Mouse (Mus musculus) Patski (cell line): ENCODE results near the gene Slco3a1. TPM values are rescaled to one million over a fixed set of nuclear protein-coding genes. Genes with fewer than 3 reads are reported as not detected.

Source experiments
- ATAC-seq: fragments of 100-300 bp; one replicate; pipeline ENCODE4 v1.8.0; 2021
- CTCF ChIA-PET: fragments of 350-600 bp; sonication (Branson Sonifier 250); formaldehyde crosslinking; loops from one replicate; lab custom pipeline; 2022; ENCODE audit warnings: inconsistent platforms; lab: Charles Lee
- POLR2A ChIA-PET: fragments of 350-600 bp; sonication (Branson Sonifier 250); formaldehyde crosslinking; loops from one replicate; lab custom pipeline; 2022; ENCODE audit warnings: antibody characterized with exemption, inconsistent platforms; lab: Charles Lee
- DNase-seq: peaks from one replicate; pipeline ENCODE4 v3.0.0-alpha.2; 2011; ENCODE audit warnings: low read depth, low spot score
- H3K27me3 ChIP-seq: fragments of 371-371 bp; one replicate; pipeline ENCODE4 v1.5.1; 2021
- CTCF ChIP-seq: fragments of 100-300 bp; IDR thresholded peaks from one replicate; pipeline ENCODE4 v1.5.1; 2021
- in situ Hi-C: fragments of 300-500 bp; cut with MboI; formaldehyde crosslinking; loops from 3 replicates; pipeline ENCODE4 v1.11.1; 2018; ENCODE audit warnings: low pct_unique_long_range_greater_than_20kb, mixed read lengths
- polyA plus RNA-seq: library from polyadenylated mRNA; unstranded; gene quantifications from one replicate; pipeline ENCODE4 v1.2.3, GENCODE M21; 2021

Gene Slco3a1
- polyA plus RNA-seq, 1 experiment from 2014 or later = 25.3 TPM

DNA sequence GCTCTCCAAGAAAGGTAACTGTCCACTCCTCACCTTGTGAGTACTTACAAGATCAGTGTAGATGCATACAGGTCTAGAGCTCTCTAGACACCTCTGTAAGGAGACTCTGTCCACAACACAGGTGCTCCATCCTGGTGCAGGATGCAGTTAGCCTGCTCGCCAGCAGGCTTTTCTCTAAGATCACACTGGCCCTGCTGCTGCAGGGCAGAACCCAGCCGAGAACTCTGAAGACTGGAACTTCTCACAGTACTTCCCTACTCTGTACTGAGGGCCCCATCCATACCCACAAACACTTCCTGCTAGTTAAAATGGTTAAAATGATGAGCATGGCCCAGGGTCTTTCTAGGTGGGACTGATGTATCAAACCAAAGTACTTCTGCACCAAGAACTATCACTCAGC, 24.7 kb downstream of the Slco3a1 start:
- DNase-seq (no peak), ATAC-seq (no peak)
- POLR2A ChIA-PET = no interaction called here
- no peak for TF ChIP-seq CTCF
- in situ Hi-C loops = no loop called here
- CTCF ChIA-PET = no interaction called here
- no peaks in the 10 kb centered on the region for H3K27me3 ChIP-seq

DNA sequence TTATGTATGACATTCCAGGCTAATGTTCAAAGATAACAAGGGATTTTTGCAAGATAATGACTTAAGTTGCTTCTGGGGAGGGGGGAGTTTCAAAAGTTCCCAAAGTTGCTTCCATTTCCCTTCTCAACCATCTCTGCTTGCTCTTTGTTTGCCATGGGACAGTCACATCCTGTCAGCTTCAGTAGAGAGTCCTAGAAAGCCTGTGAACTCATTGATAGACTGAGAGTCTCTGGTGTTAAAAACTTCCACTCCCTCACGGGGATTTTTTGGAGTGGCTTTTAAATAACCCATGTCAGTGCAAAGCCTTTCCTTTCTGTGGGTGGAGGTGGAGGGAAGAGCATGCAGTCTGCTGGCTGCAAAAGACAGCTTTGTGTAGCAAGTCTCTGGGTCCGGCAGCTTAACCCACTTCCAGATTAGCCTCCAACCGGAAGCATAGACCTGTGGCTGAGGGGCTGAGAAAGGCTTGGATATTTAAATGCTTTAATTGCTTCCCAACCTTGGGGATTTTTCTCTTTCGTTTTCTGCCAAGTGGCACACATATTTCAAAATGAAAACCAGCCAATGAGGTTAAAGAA, 25.3 kb downstream of the Slco3a1 start:
- no peak for TF ChIP-seq CTCF
- DNase-seq (no peak), ATAC-seq (no peak)
- ChIA-PET POLR2A (no interaction called here), CTCF (no interaction called here)
- no peaks in the 10 kb centered on the region for H3K27me3 ChIP-seq
- in situ Hi-C loops = no loop called here

- in situ Hi-C loops = no loop called here
- ATAC-seq = no peak
- ChIA-PET CTCF (interaction anchor here (2.7 kb wide), 1 partner anchor 11 kb away, joined by 8 read pairs; no protein-coding TSS in a partner anchor), POLR2A (no interaction called here)
- no peak for DNase-seq
- no peak for TF ChIP-seq CTCF
- H3K27me3 ChIP-seq = no peaks in the 10 kb centered on the region
These were observed 26.4 kb downstream of the Slco3a1 start for GRCm38 (mm10) chr7:74528182-74528581.

GRCm38 (mm10) chr7:74527689-74528088, 26.9 kb downstream of the Slco3a1 start:
- no peak for TF ChIP-seq CTCF
- ATAC-seq = no peak
- in situ Hi-C loops = no loop called here
- no peaks in the 10 kb centered on the region for H3K27me3 ChIP-seq
- DNase-seq = peak; percentile 13
- ChIA-PET POLR2A (no interaction called here), CTCF (interaction anchor here (0.7 to 2.7 kb wide), 2 partner anchors 8 to 10 kb away, joined by 3 to 8 read pairs; no protein-coding TSS in a partner anchor)

- in situ Hi-C loops = no loop called here
- ATAC-seq (no peak), DNase-seq (no peak)
- H3K27me3 ChIP-seq = no peaks in the 10 kb centered on the region
- CTCF ChIA-PET = interaction anchor here (2.7 kb wide), 1 partner anchor 8 kb away, joined by 8 read pairs; no protein-coding TSS in a partner anchor
- no peak for TF ChIP-seq CTCF
- POLR2A ChIA-PET = no interaction called here
These were observed 28.6 kb downstream of the Slco3a1 start for GRCm38 (mm10) chr7:74526030-74526429.

GRCm38 (mm10) chr7:74525586-74525985, 29.0 kb downstream of the Slco3a1 start:
- in situ Hi-C loops = no loop called here
- ATAC-seq (no peak), DNase-seq (no peak)
- ChIA-PET CTCF (interaction anchor here (2.7 kb wide), 1 partner anchor 8 kb away, joined by 8 read pairs; no protein-coding TSS in a partner anchor), POLR2A (no interaction called here)
- TF ChIP-seq CTCF = no peak
- H3K27me3 ChIP-seq = no peaks in the 10 kb centered on the region

- TF ChIP-seq CTCF = no peak
- CTCF ChIA-PET = interaction anchor here (1.2 kb wide), 1 partner anchor 24 kb away, joined by 3 read pairs; no protein-coding TSS in a partner anchor
- POLR2A ChIA-PET = no interaction called here
- no peak for ATAC-seq
- no peaks in the 10 kb centered on the region for H3K27me3 ChIP-seq
- in situ Hi-C loops = no loop called here
- DNase-seq = peak; percentile 22
These were observed 30.2 kb downstream of the Slco3a1 start for GRCm38 (mm10) chr7:74524188-74524971.

GRCm38 (mm10) chr7:74523086-74523485, 31.5 kb downstream of the Slco3a1 start:
- ATAC-seq (no peak), DNase-seq (no peak)
- ChIA-PET POLR2A (no interaction called here), CTCF (no interaction called here)
- in situ Hi-C loops = no loop called here
- no peaks in the 10 kb centered on the region for H3K27me3 ChIP-seq
- no peak for TF ChIP-seq CTCF

DNA sequence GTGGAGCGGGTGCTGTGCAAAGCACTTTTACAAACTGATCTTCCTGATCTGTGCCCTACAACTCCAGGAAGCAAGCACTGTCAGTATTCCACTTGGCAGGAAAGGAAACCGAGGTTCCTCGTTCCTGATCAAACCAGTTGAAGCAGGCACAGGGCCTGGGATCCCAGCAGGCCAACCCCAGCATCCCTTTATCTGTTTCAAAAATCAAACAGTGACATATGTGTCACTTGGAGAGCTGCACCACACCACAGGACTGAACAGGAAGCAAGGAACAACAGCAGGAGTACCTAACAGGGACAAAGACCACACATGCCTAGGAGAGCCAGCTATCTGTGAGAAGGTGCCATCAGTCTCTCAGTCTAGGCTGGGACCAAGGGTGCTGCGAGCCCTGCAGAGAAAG, 32.3 kb downstream of the Slco3a1 start:
- POLR2A ChIA-PET = no interaction called here
- in situ Hi-C loops = no loop called here
- ATAC-seq (no peak), DNase-seq (no peak)
- CTCF ChIA-PET = no interaction called here
- H3K27me3 ChIP-seq = no peaks in the 10 kb centered on the region
- no peak for TF ChIP-seq CTCF

DNA sequence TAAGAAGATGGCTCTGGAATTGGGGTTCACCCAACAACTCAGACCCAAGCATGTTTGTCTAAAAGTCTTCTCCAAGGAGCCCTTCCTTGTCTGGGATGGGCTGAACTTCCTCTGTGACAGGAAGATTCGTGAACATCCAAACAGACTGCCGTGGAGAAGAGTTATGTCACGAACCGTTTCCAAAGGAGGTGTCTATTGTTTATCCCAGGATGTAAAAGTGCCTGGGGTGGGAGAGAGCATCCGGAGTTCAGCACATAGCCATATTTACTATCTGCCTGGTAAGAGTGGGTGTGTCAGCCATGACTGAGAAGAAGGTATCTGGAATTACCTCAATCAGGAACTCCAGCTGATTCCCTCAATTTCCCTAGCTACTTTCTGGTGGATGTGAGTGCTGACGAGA, 35.2 kb downstream of the Slco3a1 start:
- POLR2A ChIA-PET = no interaction called here
- CTCF ChIA-PET = no interaction called here
- DNase-seq = no peak

DNA sequence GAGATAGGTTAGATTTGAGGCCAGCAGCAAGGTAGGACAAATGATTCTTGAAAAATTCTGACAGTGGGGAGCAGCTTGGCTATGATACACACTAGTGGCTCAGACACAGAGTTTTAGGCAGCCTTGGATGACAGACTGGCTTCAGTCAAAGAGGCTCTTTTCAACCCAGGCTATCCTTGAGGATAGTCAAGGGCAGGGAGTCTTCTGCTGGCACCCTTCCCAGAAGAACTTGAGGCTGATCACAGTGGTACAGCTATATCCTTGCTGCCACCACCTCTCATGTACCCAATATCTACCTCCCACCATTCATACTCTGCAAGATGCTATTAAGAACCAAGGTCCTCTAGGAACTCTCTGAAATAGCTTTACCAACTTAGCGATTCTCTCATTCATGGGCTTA, 35.8 kb downstream of the Slco3a1 start:
- CTCF ChIA-PET = interaction anchor here (1.2 kb wide), 1 partner anchor 22 kb away, joined by 3 read pairs; no protein-coding TSS in a partner anchor
- POLR2A ChIA-PET = no interaction called here
- ATAC-seq = no peak
- H3K27me3 ChIP-seq = no peaks in the 10 kb centered on the region
- in situ Hi-C loops = no loop called here
- no peak for TF ChIP-seq CTCF
- DNase-seq = no peak

More for the DNA sequence above, 35.2 kb downstream of the Slco3a1 start:
- H3K27me3 ChIP-seq = no peaks in the 10 kb centered on the region
- no peak for TF ChIP-seq CTCF
- in situ Hi-C loops = no loop called here
- ATAC-seq = no peak
